Mouse (Mus musculus): ENCODE measurements at regions not wholly inside any gene's neighbourhood (a gene's known extent, or its start where the extent isn't known, plus 50 kb on each side); places are given as distances from the start of the nearest gene placed in this dataset.

DNA sequence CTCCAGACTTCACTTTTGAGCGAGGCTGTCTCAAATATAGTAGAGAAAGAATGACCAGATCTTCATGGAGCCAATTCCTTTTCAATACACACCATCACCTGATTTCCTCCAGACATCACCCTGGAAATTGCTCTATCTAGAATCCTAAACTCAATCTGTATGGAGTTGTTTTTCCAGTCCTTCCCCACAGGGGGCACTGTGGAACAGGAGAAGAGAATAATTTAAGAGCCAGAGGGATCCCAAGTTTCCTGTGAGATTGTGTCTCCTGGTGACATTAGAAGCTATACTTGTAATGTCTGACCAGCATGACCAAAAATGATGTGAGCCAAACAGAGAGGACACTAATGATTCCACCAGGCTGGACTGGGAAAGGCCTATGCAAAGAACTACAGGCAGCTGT lies 318.2 kb downstream of the Xpnpep1 start:
- H3K79me3 ChIP-seq (ENCODE audit: low read depth) = no peaks in the 10 kb centered on the region
- no peaks in the 10 kb centered on the region for H3K79me2 ChIP-seq (ENCODE audit: control insufficient read depth, insufficient read depth)
- H3K27me3 ChIP-seq (ENCODE audit: control insufficient read depth, insufficient read depth, insufficient read length) = no peaks in the 10 kb centered on the region
- TF ChIP-seq USF1 (IDR thresholded peaks at IDR 0.05; ENCODE audit: low read depth) = no peak
- no peak for TF ChIP-seq MAX (IDR thresholded peaks at IDR 0.05)
- no peak for TF ChIP-seq FOSL1 (IDR thresholded peaks at IDR 0.05; ENCODE audit: insufficient read depth, low read length, poor library complexity, severe bottlenecking)
- TF ChIP-seq CTCF (IDR thresholded peaks at IDR 0.05; ENCODE audit: control insufficient read depth, insufficient read depth, insufficient read length) = no peak
- no peak overlapping the region for H3ac ChIP-seq (ENCODE audit: control insufficient read depth, insufficient read length, low read depth)
- H3K4me3 ChIP-seq (ENCODE audit: insufficient read depth, poor library complexity, severe bottlenecking) = no peak overlapping the region
- H3K36me3 ChIP-seq (ENCODE audit: control insufficient read depth, insufficient read depth) = no peaks in the 10 kb centered on the region

- H3ac ChIP-seq (ENCODE audit: control insufficient read depth, insufficient read length, low read depth) = no peak overlapping the region
- H3K27me3 ChIP-seq (ENCODE audit: control insufficient read depth, insufficient read depth, insufficient read length) = no peaks in the 10 kb centered on the region
- no peaks in the 10 kb centered on the region for H3K36me3 ChIP-seq (ENCODE audit: control insufficient read depth, insufficient read depth)
- TF ChIP-seq MYOD1 (IDR thresholded peaks at IDR 0.05; ENCODE audit: control insufficient read depth, insufficient read length, low read depth) = no peak
- TF ChIP-seq MYOG (IDR thresholded peaks at IDR 0.05; ENCODE audit: control insufficient read depth, extremely low read depth, insufficient read length) = no peak
- TF ChIP-seq CEBPB (IDR thresholded peaks at IDR 0.05; ENCODE audit: low read depth) = no peak
- TF ChIP-seq CTCF (IDR thresholded peaks at IDR 0.05; ENCODE audit: control insufficient read depth, insufficient read depth, insufficient read length) = no peak
- no peak for TF ChIP-seq FOSL1 (IDR thresholded peaks at IDR 0.05; ENCODE audit: insufficient read depth, low read length, poor library complexity, severe bottlenecking)
- TF ChIP-seq USF1 (IDR thresholded peaks at IDR 0.05; ENCODE audit: low read depth) = no peak
- TF ChIP-seq MAX (IDR thresholded peaks at IDR 0.05) = no peak
- H3K4me3 ChIP-seq (ENCODE audit: insufficient read depth, poor library complexity, severe bottlenecking) = no peak overlapping the region
- no peaks in the 10 kb centered on the region for H3K79me3 ChIP-seq (ENCODE audit: low read depth)
- no peaks in the 10 kb centered on the region for H3K79me2 ChIP-seq (ENCODE audit: control insufficient read depth, insufficient read depth)
Measured at GRCm38 (mm10) chr19:52715359-52715758, 324.7 kb downstream of the Xpnpep1 start.

GRCm38 (mm10) chr19:52707679-52708078 lies 332.3 kb downstream of the Xpnpep1 start:
- Histone ChIP-seq H3K4me3 (ENCODE audit: insufficient read depth, poor library complexity, severe bottlenecking) (no peak overlapping the region), H3ac (ENCODE audit: control insufficient read depth, insufficient read length, low read depth) (no peak overlapping the region), H3K36me3 (ENCODE audit: control insufficient read depth, insufficient read depth) (no peaks in the 10 kb centered on the region), H3K79me2 (ENCODE audit: control insufficient read depth, insufficient read depth) (no peaks in the 10 kb centered on the region), H3K27me3 (ENCODE audit: control insufficient read depth, insufficient read depth, insufficient read length) (no peaks in the 10 kb centered on the region), H3K79me3 (ENCODE audit: low read depth) (no peaks in the 10 kb centered on the region)
- TF ChIP-seq FOSL1 (IDR thresholded peaks at IDR 0.05; ENCODE audit: insufficient read depth, low read length, poor library complexity, severe bottlenecking) = no peak
- no peak for TF ChIP-seq MYOG (IDR thresholded peaks at IDR 0.05; ENCODE audit: control insufficient read depth, extremely low read depth, insufficient read length)
- no peak for TF ChIP-seq USF1 (IDR thresholded peaks at IDR 0.05; ENCODE audit: low read depth)
- TF ChIP-seq CEBPB (IDR thresholded peaks at IDR 0.05; ENCODE audit: low read depth) = no peak
- no peak for TF ChIP-seq MAX (IDR thresholded peaks at IDR 0.05)
- TF ChIP-seq MYOD1 (IDR thresholded peaks at IDR 0.05; ENCODE audit: control insufficient read depth, insufficient read length, low read depth) = no peak
- TF ChIP-seq CTCF (IDR thresholded peaks at IDR 0.05; ENCODE audit: control insufficient read depth, insufficient read depth, insufficient read length) = no peak

GRCm38 (mm10) chr19:52661009-52661408 lies 379.0 kb downstream of the Xpnpep1 start:
- Histone ChIP-seq H3ac (ENCODE audit: control insufficient read depth, insufficient read length, low read depth) (no peak overlapping the region), H3K4me3 (ENCODE audit: insufficient read depth, poor library complexity, severe bottlenecking) (no peak overlapping the region), H3K36me3 (ENCODE audit: control insufficient read depth, insufficient read depth) (no peaks in the 10 kb centered on the region), H3K27me3 (ENCODE audit: control insufficient read depth, insufficient read depth, insufficient read length) (no peaks in the 10 kb centered on the region), H3K79me3 (ENCODE audit: low read depth) (no peaks in the 10 kb centered on the region), H3K79me2 (ENCODE audit: control insufficient read depth, insufficient read depth) (no peaks in the 10 kb centered on the region)
- TF ChIP-seq CTCF (IDR thresholded peaks at IDR 0.05; ENCODE audit: control insufficient read depth, insufficient read depth, insufficient read length) = no peak

- Histone ChIP-seq H3K79me2 (ENCODE audit: control insufficient read depth, insufficient read depth) (no peaks in the 10 kb centered on the region), H3ac (ENCODE audit: control insufficient read depth, insufficient read length, low read depth) (no peak overlapping the region), H3K4me3 (ENCODE audit: insufficient read depth, poor library complexity, severe bottlenecking) (no peak overlapping the region), H3K36me3 (ENCODE audit: control insufficient read depth, insufficient read depth) (no peaks in the 10 kb centered on the region), H3K79me3 (ENCODE audit: low read depth) (no peaks in the 10 kb centered on the region), H3K27me3 (ENCODE audit: control insufficient read depth, insufficient read depth, insufficient read length) (no peaks in the 10 kb centered on the region)
- TF ChIP-seq MYOG (IDR thresholded peaks at IDR 0.05; ENCODE audit: control insufficient read depth, extremely low read depth, insufficient read length) = no peak
- no peak for TF ChIP-seq MYOD1 (IDR thresholded peaks at IDR 0.05; ENCODE audit: control insufficient read depth, insufficient read length, low read depth)
- TF ChIP-seq FOSL1 (IDR thresholded peaks at IDR 0.05; ENCODE audit: insufficient read depth, low read length, poor library complexity, severe bottlenecking) = no peak
- TF ChIP-seq USF1 (IDR thresholded peaks at IDR 0.05; ENCODE audit: low read depth) = no peak
- no peak for TF ChIP-seq CTCF (IDR thresholded peaks at IDR 0.05; ENCODE audit: control insufficient read depth, insufficient read depth, insufficient read length)
- TF ChIP-seq CEBPB (IDR thresholded peaks at IDR 0.05; ENCODE audit: low read depth) = no peak
- TF ChIP-seq MAX (IDR thresholded peaks at IDR 0.05) = no peak
Measured at GRCm38 (mm10) chr19:52647066-52648046, 383.3 kb downstream of the Ins1 start.

GRCm38 (mm10) chr19:52640228-52640627 lies 376.1 kb downstream of the Ins1 start:
- H3K79me3 ChIP-seq (ENCODE audit: low read depth) = no peaks in the 10 kb centered on the region
- no peak overlapping the region for H3K4me3 ChIP-seq (ENCODE audit: insufficient read depth, poor library complexity, severe bottlenecking)
- H3K36me3 ChIP-seq (ENCODE audit: control insufficient read depth, insufficient read depth) = no peaks in the 10 kb centered on the region
- no peaks in the 10 kb centered on the region for H3K27me3 ChIP-seq (ENCODE audit: control insufficient read depth, insufficient read depth, insufficient read length)
- no peak overlapping the region for H3ac ChIP-seq (ENCODE audit: control insufficient read depth, insufficient read length, low read depth)
- no peak for TF ChIP-seq CEBPB (IDR thresholded peaks at IDR 0.05; ENCODE audit: low read depth)
- TF ChIP-seq FOSL1 (IDR thresholded peaks at IDR 0.05; ENCODE audit: insufficient read depth, low read length, poor library complexity, severe bottlenecking) = no peak
- TF ChIP-seq USF1 (IDR thresholded peaks at IDR 0.05; ENCODE audit: low read depth) = no peak
- TF ChIP-seq MAX (IDR thresholded peaks at IDR 0.05) = no peak
- TF ChIP-seq MYOD1 (IDR thresholded peaks at IDR 0.05; ENCODE audit: control insufficient read depth, insufficient read length, low read depth) = no peak
- TF ChIP-seq MYOG (IDR thresholded peaks at IDR 0.05; ENCODE audit: control insufficient read depth, extremely low read depth, insufficient read length) = no peak
- TF ChIP-seq CTCF (IDR thresholded peaks at IDR 0.05; ENCODE audit: control insufficient read depth, insufficient read depth, insufficient read length) = no peak
- H3K79me2 ChIP-seq (ENCODE audit: control insufficient read depth, insufficient read depth) = no peaks in the 10 kb centered on the region

Data from C2C12 (cell line).